Mouse (Mus musculus): ENCODE results near the gene Tbc1d30. TPM values are rescaled to one million over a fixed set of nuclear protein-coding genes. Genes with fewer than 3 reads are reported as not detected.

Gene Tbc1d30
- polyA plus RNA-seq, 1 experiment from 2014 or later = 2.8 TPM

DNA sequence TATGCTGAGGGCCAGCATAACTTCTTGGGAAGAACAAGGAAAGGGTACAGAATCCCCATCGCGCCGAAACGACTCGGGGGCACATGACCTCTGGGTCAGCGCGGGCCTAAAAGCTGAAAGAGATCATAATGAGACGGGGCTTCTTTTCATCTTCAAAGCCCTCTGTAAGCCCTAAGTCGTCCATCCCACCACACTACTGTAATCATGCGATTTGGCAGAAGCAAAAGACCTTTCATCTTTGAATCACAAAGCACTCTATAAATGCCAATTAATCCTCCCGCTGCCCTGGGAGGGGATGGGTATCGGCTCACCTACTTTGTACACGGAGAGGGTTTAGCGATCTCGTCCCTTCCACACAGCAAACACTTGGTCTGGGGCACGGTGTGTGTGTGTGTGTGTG is 112.5 kb downstream of the Tbc1d30 start:
- Histone ChIP-seq H3K9me3 (ENCODE audit: control insufficient read depth, low read length) (no peaks in the 10 kb centered on the region), H3K27me3 (ENCODE audit: control insufficient read depth, insufficient read depth, low read length) (no peaks in the 10 kb centered on the region), H3K4me3 (ENCODE audit: low read depth, low read length) (no peak overlapping the region), H3K4me2 (no peak overlapping the region), H3K27ac (ENCODE audit: low read depth, low read length) (no peak overlapping the region), H3K9ac (ENCODE audit: low read length) (no peak overlapping the region), H3K4me1 (ENCODE audit: control insufficient read depth, insufficient read depth, low read length) (no peaks in the 10 kb centered on the region), H3K36me3 (ENCODE audit: control insufficient read depth, insufficient read depth, low read length) (no peaks in the 10 kb centered on the region)
- no peak for ATAC-seq (ENCODE audit: low FRiP score)
- 56% methylated on average over 16 of the region's 16 CpGs for WGBS
- peak; percentile 85 for DNase-seq (ENCODE audit: low spot score, missing footprints)

GRCm38 (mm10) chr10:121237377-121237776 is 113.7 kb downstream of the Tbc1d30 start:
- H3K9ac ChIP-seq (ENCODE audit: low read length) = no peak overlapping the region
- no peaks in the 10 kb centered on the region for H3K27me3 ChIP-seq (ENCODE audit: control insufficient read depth, insufficient read depth, low read length)
- no peak for ATAC-seq (ENCODE audit: low FRiP score)
- peak; percentile 59 for DNase-seq (ENCODE audit: low spot score, missing footprints)
- H3K4me2 ChIP-seq = no peak overlapping the region
- no peak overlapping the region for H3K4me3 ChIP-seq (ENCODE audit: low read depth, low read length)
- 80% methylated on average over 5 of the region's 5 CpGs for WGBS
- H3K36me3 ChIP-seq (ENCODE audit: control insufficient read depth, insufficient read depth, low read length) = no peaks in the 10 kb centered on the region
- no peaks in the 10 kb centered on the region for H3K9me3 ChIP-seq (ENCODE audit: control insufficient read depth, low read length)
- H3K27ac ChIP-seq (ENCODE audit: low read depth, low read length) = no peak overlapping the region
- H3K4me1 ChIP-seq (ENCODE audit: control insufficient read depth, insufficient read depth, low read length) = no peaks in the 10 kb centered on the region

DNA sequence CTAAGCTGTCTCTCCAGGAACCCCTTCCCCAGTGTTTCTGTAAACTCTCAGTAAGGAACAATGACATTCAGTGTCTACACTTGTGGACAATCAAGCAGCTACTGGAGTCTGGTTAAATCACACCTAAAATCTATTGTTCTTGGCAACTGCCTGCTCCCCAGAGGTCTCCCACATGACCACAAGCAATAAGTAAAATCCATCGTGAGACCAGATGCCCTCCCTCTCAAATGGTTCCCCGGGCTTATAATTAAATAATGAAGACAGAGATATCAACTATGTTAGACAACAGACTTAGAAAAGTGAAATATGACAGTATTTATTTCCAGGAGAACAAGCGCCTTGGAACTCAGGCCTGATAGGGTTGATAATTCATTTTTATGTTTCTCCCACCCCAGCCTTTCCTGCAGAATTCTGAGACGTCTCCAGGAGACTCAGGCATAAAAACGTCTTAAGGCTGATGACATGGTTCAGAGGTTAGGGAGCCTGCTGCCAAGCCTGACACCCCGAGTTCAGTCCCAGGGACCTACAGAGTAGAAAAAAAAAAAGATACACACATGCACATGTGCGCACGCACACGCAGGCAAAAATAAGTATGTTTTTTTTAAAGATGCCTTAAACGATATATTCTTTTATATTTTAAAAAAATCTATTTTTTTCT is 115.8 kb downstream of the Tbc1d30 start:
- Histone ChIP-seq H3K4me3 (ENCODE audit: low read depth, low read length) (no peak overlapping the region), H3K4me1 (ENCODE audit: control insufficient read depth, insufficient read depth, low read length) (no peaks in the 10 kb centered on the region)
- WGBS = 87% methylated on average over 10 of the region's 10 CpGs

GRCm38 (mm10) chr10:121234476-121234875 is 116.6 kb downstream of the Tbc1d30 start:
- Histone ChIP-seq H3K27me3 (ENCODE audit: control insufficient read depth, insufficient read depth, low read length) (no peaks in the 10 kb centered on the region), H3K9me3 (ENCODE audit: control insufficient read depth, low read length) (peaks cover 5% of the 10 kb centered on the region; the same call in 1 of the 2 replicates), H3K27ac (ENCODE audit: low read depth, low read length) (no peak overlapping the region), H3K4me1 (ENCODE audit: control insufficient read depth, insufficient read depth, low read length) (no peaks in the 10 kb centered on the region), H3K4me2 (no peak overlapping the region), H3K4me3 (ENCODE audit: low read depth, low read length) (no peak overlapping the region), H3K9ac (ENCODE audit: low read length) (no peak overlapping the region), H3K36me3 (ENCODE audit: control insufficient read depth, insufficient read depth, low read length) (no peaks in the 10 kb centered on the region)
- WGBS = 87% methylated on average over 3 of the region's 3 CpGs
- DNase-seq (ENCODE audit: low spot score, missing footprints) = peak; percentile 8
- no peak for ATAC-seq (ENCODE audit: low FRiP score)

More for the DNA sequence above, 115.8 kb downstream of the Tbc1d30 start:
- Histone ChIP-seq H3K27ac (ENCODE audit: low read depth, low read length) (no peak overlapping the region), H3K4me2 (no peak overlapping the region), H3K9me3 (ENCODE audit: control insufficient read depth, low read length) (peaks cover 5% of the 10 kb centered on the region; the same call in 1 of the 2 replicates), H3K9ac (ENCODE audit: low read length) (no peak overlapping the region), H3K27me3 (ENCODE audit: control insufficient read depth, insufficient read depth, low read length) (no peaks in the 10 kb centered on the region), H3K36me3 (ENCODE audit: control insufficient read depth, insufficient read depth, low read length) (no peaks in the 10 kb centered on the region)
- no peak for ATAC-seq (ENCODE audit: low FRiP score)
- DNase-seq (ENCODE audit: low spot score, missing footprints) = peak; percentile 31

GRCm38 (mm10) chr10:121228422-121228953 is 122.6 kb downstream of the Tbc1d30 start:
- no peak overlapping the region for H3K4me3 ChIP-seq (ENCODE audit: low read depth, low read length)
- no peaks in the 10 kb centered on the region for H3K4me1 ChIP-seq (ENCODE audit: control insufficient read depth, insufficient read depth, low read length)
- H3K9ac ChIP-seq (ENCODE audit: low read length) = no peak overlapping the region
- peak; percentile 78 for DNase-seq (ENCODE audit: low spot score, missing footprints)
- H3K36me3 ChIP-seq (ENCODE audit: control insufficient read depth, insufficient read depth, low read length) = no peaks in the 10 kb centered on the region
- WGBS = 92% methylated on average over 13 of the region's 15 CpGs
- no peak for ATAC-seq (ENCODE audit: low FRiP score)
- H3K4me2 ChIP-seq = no peak overlapping the region
- no peaks in the 10 kb centered on the region for H3K27me3 ChIP-seq (ENCODE audit: control insufficient read depth, insufficient read depth, low read length)
- H3K9me3 ChIP-seq (ENCODE audit: control insufficient read depth, low read length) = peaks cover 5% of the 10 kb centered on the region; the same call in 1 of the 2 replicates
- H3K27ac ChIP-seq (ENCODE audit: low read depth, low read length) = no peak overlapping the region

DNA sequence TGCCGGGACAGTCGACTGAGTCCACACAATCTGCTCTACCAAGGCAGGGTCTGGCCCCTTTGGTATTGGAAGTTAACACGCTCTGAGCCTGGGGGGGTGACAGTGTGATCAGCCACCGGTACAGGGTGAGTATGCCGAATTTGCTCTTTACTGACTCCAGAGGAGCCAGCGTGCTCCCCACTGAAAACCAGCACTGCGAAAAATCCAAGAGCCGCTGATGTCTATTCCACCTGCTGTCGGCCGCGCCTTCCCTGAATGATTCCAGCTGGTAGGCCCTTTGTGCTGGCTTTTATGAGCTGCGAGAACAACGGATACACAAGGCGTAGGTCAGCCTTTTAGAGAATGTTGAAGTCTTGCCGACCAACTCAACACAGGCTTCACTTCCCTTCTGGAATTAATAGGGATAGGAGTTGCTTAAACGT is 123.1 kb downstream of the Tbc1d30 start:
- Histone ChIP-seq H3K9ac (ENCODE audit: low read length) (no peak overlapping the region), H3K36me3 (ENCODE audit: control insufficient read depth, insufficient read depth, low read length) (no peaks in the 10 kb centered on the region), H3K4me2 (no peak overlapping the region), H3K4me1 (ENCODE audit: control insufficient read depth, insufficient read depth, low read length) (no peaks in the 10 kb centered on the region), H3K4me3 (ENCODE audit: low read depth, low read length) (no peak overlapping the region), H3K27me3 (ENCODE audit: control insufficient read depth, insufficient read depth, low read length) (no peaks in the 10 kb centered on the region), H3K9me3 (ENCODE audit: control insufficient read depth, low read length) (peaks cover 5% of the 10 kb centered on the region; the same call in 1 of the 2 replicates), H3K27ac (ENCODE audit: low read depth, low read length) (no peak overlapping the region)
- 74% methylated on average over 16 of the region's 16 CpGs for WGBS
- DNase-seq (ENCODE audit: low spot score, missing footprints) (peak; percentile 80), ATAC-seq (ENCODE audit: low FRiP score) (no peak)

- Histone ChIP-seq H3K27me3 (ENCODE audit: control insufficient read depth, insufficient read depth, low read length) (no peaks in the 10 kb centered on the region), H3K9ac (ENCODE audit: low read length) (no peak overlapping the region), H3K27ac (ENCODE audit: low read depth, low read length) (no peak overlapping the region), H3K9me3 (ENCODE audit: control insufficient read depth, low read length) (peaks cover 5% of the 10 kb centered on the region; the same call in 1 of the 2 replicates), H3K4me1 (ENCODE audit: control insufficient read depth, insufficient read depth, low read length) (no peaks in the 10 kb centered on the region), H3K36me3 (ENCODE audit: control insufficient read depth, insufficient read depth, low read length) (no peaks in the 10 kb centered on the region), H3K4me2 (no peak overlapping the region), H3K4me3 (ENCODE audit: low read depth, low read length) (no peak overlapping the region)
- ATAC-seq (ENCODE audit: low FRiP score) (no peak), DNase-seq (ENCODE audit: low spot score, missing footprints) (peak; percentile 61)
- WGBS = 86% methylated on average over 5 of the region's 5 CpGs
Observed at GRCm38 (mm10) chr10:121227403-121227802, 123.7 kb downstream of the Tbc1d30 start.

DNA sequence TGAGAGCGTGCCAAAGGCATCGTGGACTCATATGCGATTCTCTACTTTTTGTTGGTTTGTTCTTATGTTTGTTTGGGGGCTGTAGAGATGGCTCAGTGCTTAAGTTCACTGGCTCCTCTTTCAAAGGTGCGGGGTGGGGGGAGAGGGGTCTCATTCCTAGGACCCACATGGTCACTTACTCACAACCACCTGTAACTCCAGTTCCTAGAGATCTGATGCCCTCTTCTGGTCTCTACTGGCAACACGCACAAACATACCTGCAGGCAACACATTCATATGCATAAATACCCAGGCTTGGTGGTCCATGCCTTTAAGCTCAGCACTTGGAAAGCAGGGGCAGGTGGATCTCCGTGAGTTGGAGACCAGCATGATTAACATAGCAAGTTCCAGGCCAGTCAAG is 125.4 kb downstream of the Tbc1d30 start:
- Histone ChIP-seq H3K36me3 (ENCODE audit: control insufficient read depth, insufficient read depth, low read length) (no peaks in the 10 kb centered on the region), H3K4me1 (ENCODE audit: control insufficient read depth, insufficient read depth, low read length) (no peaks in the 10 kb centered on the region), H3K9ac (ENCODE audit: low read length) (no peak overlapping the region), H3K9me3 (ENCODE audit: control insufficient read depth, low read length) (no peaks in the 10 kb centered on the region), H3K27me3 (ENCODE audit: control insufficient read depth, insufficient read depth, low read length) (no peaks in the 10 kb centered on the region), H3K27ac (ENCODE audit: low read depth, low read length) (no peak overlapping the region), H3K4me2 (no peak overlapping the region), H3K4me3 (ENCODE audit: low read depth, low read length) (no peak overlapping the region)
- WGBS = 75% methylated on average over 6 of the region's 6 CpGs
- DNase-seq (ENCODE audit: low spot score, missing footprints) (peak; percentile 53), ATAC-seq (ENCODE audit: low FRiP score) (no peak)

- no peak overlapping the region for H3K4me3 ChIP-seq (ENCODE audit: low read depth, low read length)
- H3K36me3 ChIP-seq (ENCODE audit: control insufficient read depth, insufficient read depth, low read length) = no peaks in the 10 kb centered on the region
- DNase-seq (ENCODE audit: low spot score, missing footprints) = no peak
- no peak for ATAC-seq (ENCODE audit: low FRiP score)
- H3K9me3 ChIP-seq (ENCODE audit: control insufficient read depth, low read length) = no peaks in the 10 kb centered on the region
- H3K9ac ChIP-seq (ENCODE audit: low read length) = no peak overlapping the region
- 83% methylated on average over 4 of the region's 4 CpGs for whole genome bisulfite sequencing
- no peak overlapping the region for H3K27ac ChIP-seq (ENCODE audit: low read depth, low read length)
- no peak overlapping the region for H3K4me2 ChIP-seq
- no peaks in the 10 kb centered on the region for H3K4me1 ChIP-seq (ENCODE audit: control insufficient read depth, insufficient read depth, low read length)
- H3K27me3 ChIP-seq (ENCODE audit: control insufficient read depth, insufficient read depth, low read length) = no peaks in the 10 kb centered on the region
Observed at GRCm38 (mm10) chr10:121222881-121223280, 128.2 kb downstream of the Tbc1d30 start.
